Mouse (Mus musculus) small intestine, adult 2 months (tissue): Measurements from ENCODE around the gene Htatip2.

Experiments
- CTCF ChIP-seq: fragments of 200-500 bp; IDR thresholded peaks from 2 replicates; pipeline ENCODE4 v1.5.1; 2012; ENCODE audit warnings: low read depth, mild to moderate bottlenecking, control low read depth, inconsistent platforms, low read length, moderate library complexity, mixed read lengths; ENCODE audit not compliant: insufficient replicate concordance, insufficient read length; ENCODE audit errors: extremely low read depth
- POLR2A ChIP-seq: fragments of 200-500 bp; IDR thresholded peaks from 2 replicates; pipeline ENCODE4 v1.6.1; 2012; ENCODE audit warnings: low read depth, mild to moderate bottlenecking, control low read depth, inconsistent platforms, low read length, moderate library complexity

DNA sequence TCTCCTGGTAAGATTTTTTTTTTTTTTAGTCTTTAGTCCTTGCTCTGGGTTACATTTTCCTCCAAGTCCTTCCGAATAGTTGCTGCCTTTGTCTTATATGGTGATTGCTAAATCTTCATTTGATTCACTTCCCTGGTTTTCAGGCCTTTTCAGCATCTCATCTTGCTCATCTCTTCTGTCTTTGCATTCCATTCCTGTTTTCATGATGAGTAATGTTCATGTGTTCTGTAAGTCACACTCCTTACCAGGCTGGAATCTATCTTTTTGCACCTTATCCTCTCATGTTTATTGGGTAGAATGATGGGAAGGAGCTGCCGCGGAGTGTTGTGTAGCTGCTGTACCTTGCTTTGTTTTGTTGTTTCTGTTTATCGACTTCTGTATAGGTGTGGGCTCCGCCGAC is 50.2 kb downstream of the Htatip2 start:
- TF ChIP-seq CTCF: no peak
- TF ChIP-seq POLR2A: no peak
